ENCODE assay signal across 8 mouse cellular contexts in genomic region chr2:30399191-30400171, GRCm38 (mm10). TPM values are rescaled to one million over a fixed set of nuclear protein-coding genes. Genes with fewer than 3 reads are reported as not detected.
DNase-seq lines count a peak whose midpoint lies in the region; ATAC-seq and TF ChIP-seq lines count a peak whose summit lies in the region.

No protein-coding gene starts in this region.

- peaks cover 34% of the 10 kb centered on the region for H3K36me3 ChIP-seq in kidney, embryonic 16.5 days (ENCODE audit: insufficient read depth, low read length)
- H3K36me3 ChIP-seq in limb, embryonic 14.5 days (ENCODE audit: control insufficient read depth, insufficient read depth, low read length) = peaks cover 66% of the 10 kb centered on the region
- H3K36me3 ChIP-seq in neural tube, embryonic 15.5 days = peaks cover 81% of the 10 kb centered on the region

- H3K9ac ChIP-seq in kidney, embryonic 16.5 days (replicated peaks; ENCODE audit: low read length) = no peak overlapping the region; the same call in 1 of the 2 replicates
- H3K9ac ChIP-seq in limb, embryonic 14.5 days (ENCODE audit: low read depth, low read length, severe bottlenecking) = 0 out of 2 replicates have a peak overlapping the region, but pooled peaks have one; percentile 25
- peak overlapping the region; percentile 15; the same call in 1 of the 2 replicates for H3K9ac ChIP-seq in neural tube, embryonic 15.5 days (replicated peaks)

- H3K27me3 ChIP-seq in kidney, embryonic 16.5 days (ENCODE audit: insufficient read depth, low read length) = no peaks in the 10 kb centered on the region
- H3K27me3 ChIP-seq in limb, embryonic 14.5 days (ENCODE audit: control insufficient read depth, insufficient read depth, low read length) = no peaks in the 10 kb centered on the region
- no peaks in the 10 kb centered on the region for H3K27me3 ChIP-seq in neural tube, embryonic 15.5 days (replicated peaks)

- H3K4me2 ChIP-seq in kidney, embryonic 16.5 days (replicated peaks; ENCODE audit: low read depth, low read length) = no peak overlapping the region
- no peak overlapping the region for H3K4me2 ChIP-seq in limb, embryonic 14.5 days (replicated peaks; ENCODE audit: low read depth, low read length, severe bottlenecking)
- no peak overlapping the region for H3K4me2 ChIP-seq in neural tube, embryonic 15.5 days

- H3K27ac ChIP-seq in kidney, embryonic 16.5 days (ENCODE audit: low read length) = no peak overlapping the region
- no peak overlapping the region for H3K27ac ChIP-seq in limb, embryonic 14.5 days (replicated peaks; ENCODE audit: low read depth, low read length)
- H3K27ac ChIP-seq in neural tube, embryonic 15.5 days (replicated peaks) = peak overlapping the region; percentile 68

- no peaks in the 10 kb centered on the region for H3K9me3 ChIP-seq in kidney, embryonic 16.5 days (ENCODE audit: low read length)
- no peaks in the 10 kb centered on the region for H3K9me3 ChIP-seq in limb, embryonic 14.5 days (ENCODE audit: control insufficient read depth, low read length)
- H3K9me3 ChIP-seq in neural tube, embryonic 15.5 days (replicated peaks) = no peaks in the 10 kb centered on the region

- no peaks in the 10 kb centered on the region for H3K4me1 ChIP-seq in kidney, embryonic 16.5 days (ENCODE audit: insufficient read depth, low read length)
- H3K4me1 ChIP-seq in limb, embryonic 14.5 days (ENCODE audit: control insufficient read depth, insufficient read depth, low read length) = no peaks in the 10 kb centered on the region
- H3K4me1 ChIP-seq in neural tube, embryonic 15.5 days = peaks cover 20% of the 10 kb centered on the region

- WGBS in kidney, embryonic 16.5 days = 57% methylated on average over 20 of the region's 20 CpGs
- 65% methylated on average over 20 of the region's 20 CpGs for WGBS in limb, embryonic 14.5 days
- WGBS in neural tube, embryonic 15.5 days = 16% methylated on average over 20 of the region's 20 CpGs

- no peak for TF ChIP-seq POLR2A in limb, embryonic 14.5 days (IDR thresholded peaks at IDR 0.05; ENCODE audit: borderline replicate concordance, extremely low read depth, insufficient read depth, insufficient read length)

- no peak overlapping the region for H3K4me3 ChIP-seq in kidney, embryonic 16.5 days (ENCODE audit: low read length)
- no peak overlapping the region for H3K4me3 ChIP-seq in limb, embryonic 14.5 days (replicated peaks; ENCODE audit: low read length)
- H3K4me3 ChIP-seq in neural tube, embryonic 15.5 days (replicated peaks) = no peak overlapping the region

- DNase-seq in kidney, postnatal 36 days = peak; percentile 46 to 51
- peak; percentile 75 to 80 for DNase-seq in cerebellum, postnatal 36 days
- DNase-seq in limb, embryonic 14.5 days (ENCODE audit: low spot score) = no peak
- DNase-seq in urinary bladder, postnatal 10 days (ENCODE audit: low spot score) = no peak
- no peak for DNase-seq in left cerebral cortex, adult 11 months (ENCODE audit: low spot score)
- DNase-seq in testis, postnatal 14 days (ENCODE audit: low spot score) = no peak

- ATAC-seq in kidney, embryonic 16.5 days (ENCODE audit: low FRiP score, low TSS enrichment) = no peak
- ATAC-seq in limb, embryonic 14.5 days (ENCODE audit: low FRiP score, low read depth) = no peak
- no peak for ATAC-seq in neural tube, embryonic 15.5 days (ENCODE audit: low FRiP score)

RNA-seq across cellular contexts. Expression of gene Dolpp1, which starts 7.4 kb away (rescaled TPM):
- 44.2 and 46.8 TPM in 2 replicates for polyA plus RNA-seq in kidney, embryonic 16.5 days (2015; fragmentation: Nextera tagmentation; extraction: Ambion mirVana)
- polyA plus RNA-seq in limb, embryonic 14.5 days (2012; rRNA removed) = 49.8 and 71.3 TPM in 2 replicates
- 30.9 and 31.8 TPM in 2 replicates for polyA plus RNA-seq in limb, embryonic 14.5 days (2014; fragmentation: Nextera tagmentation; extraction: Ambion mirVana)
- polyA plus RNA-seq in neural tube, embryonic 15.5 days (2015; fragmentation: Nextera tagmentation; extraction: Ambion mirVana) = 59.0 and 63.2 TPM in 2 replicates

RNA-seq across cellular contexts. Expression of gene Crat, which starts 16.1 kb away (rescaled TPM):
- 40.9 and 44.2 TPM in 2 replicates for polyA plus RNA-seq in kidney, embryonic 16.5 days (2015; fragmentation: Nextera tagmentation; extraction: Ambion mirVana)
- polyA plus RNA-seq in limb, embryonic 14.5 days (2012; rRNA removed) = 25.0 and 31.0 TPM in 2 replicates
- 33.4 and 36.1 TPM in 2 replicates for polyA plus RNA-seq in limb, embryonic 14.5 days (2014; fragmentation: Nextera tagmentation; extraction: Ambion mirVana)
- polyA plus RNA-seq in neural tube, embryonic 15.5 days (2015; fragmentation: Nextera tagmentation; extraction: Ambion mirVana) = 21.3 and 26.8 TPM in 2 replicates

RNA-seq across cellular contexts. Expression of gene Ptpa, which starts 16.4 kb away (rescaled TPM):
- polyA plus RNA-seq in kidney, embryonic 16.5 days (2015; fragmentation: Nextera tagmentation; extraction: Ambion mirVana) = 184 and 191 TPM in 2 replicates
- 142 and 168 TPM in 2 replicates for polyA plus RNA-seq in limb, embryonic 14.5 days (2012; rRNA removed)
- 74.5 and 87.6 TPM in 2 replicates for polyA plus RNA-seq in limb, embryonic 14.5 days (2014; fragmentation: Nextera tagmentation; extraction: Ambion mirVana)
- 138 and 145 TPM in 2 replicates for polyA plus RNA-seq in neural tube, embryonic 15.5 days (2015; fragmentation: Nextera tagmentation; extraction: Ambion mirVana)

RNA-seq across cellular contexts. Expression of gene Miga2, which starts 35.4 kb away (rescaled TPM):
- polyA plus RNA-seq in kidney, embryonic 16.5 days (2015; fragmentation: Nextera tagmentation; extraction: Ambion mirVana) = 32.0 and 34.9 TPM in 2 replicates
- 28.9 and 37.3 TPM in 2 replicates for polyA plus RNA-seq in limb, embryonic 14.5 days (2012; rRNA removed)
- 20.5 and 21.7 TPM in 2 replicates for polyA plus RNA-seq in limb, embryonic 14.5 days (2014; fragmentation: Nextera tagmentation; extraction: Ambion mirVana)
- 32.7 and 35.8 TPM in 2 replicates for polyA plus RNA-seq in neural tube, embryonic 15.5 days (2015; fragmentation: Nextera tagmentation; extraction: Ambion mirVana)

RNA-seq across cellular contexts. Expression of gene Sh3glb2, which starts 40.3 kb away (rescaled TPM):
- 100 and 102 TPM in 2 replicates for polyA plus RNA-seq in kidney, embryonic 16.5 days (2015; fragmentation: Nextera tagmentation; extraction: Ambion mirVana)
- 122 and 167 TPM in 2 replicates for polyA plus RNA-seq in limb, embryonic 14.5 days (2012; rRNA removed)
- polyA plus RNA-seq in limb, embryonic 14.5 days (2014; fragmentation: Nextera tagmentation; extraction: Ambion mirVana) = 64.8 and 70.1 TPM in 2 replicates
- polyA plus RNA-seq in neural tube, embryonic 15.5 days (2015; fragmentation: Nextera tagmentation; extraction: Ambion mirVana) = 174 and 200 TPM in 2 replicates

Comparison
In these comparisons a context has a peak if more than half of its experiments do, and no peak if none do; other contexts are left out.
1. DNase-seq: peak in kidney, postnatal 36 days (2 of 2) and cerebellum, postnatal 36 days (2 of 2); none in limb, embryonic 14.5 days (single experiment), urinary bladder, postnatal 10 days (single experiment), left cerebral cortex, adult 11 months (single experiment) and testis, postnatal 14 days (single experiment).